Mouse (Mus musculus) neural tube, embryonic 11.5 days (tissue): ENCODE measurements at regions not wholly inside any gene's neighbourhood (a gene's known extent, or its start where the extent isn't known, plus 50 kb on each side); places are given as distances from the start of the nearest gene placed in this dataset.
A peak's percentile ranks its signal among the peaks of the same experiment; 100 is the strongest.
"Not testable (repeated sequence)": the region's sequence is repeated elsewhere in the genome, so short reads cannot be mapped to it uniquely, and the experiment has no call there.

Source experiments
- ATAC-seq: fragments of 200-750 bp; cut with Nextera tagmentation; 2 replicates; pipeline ENCODE4 v1.8.0; 2017; ENCODE audit warnings: moderate number of reproducible peaks, mild to moderate bottlenecking, moderate TSS enrichment, moderate library complexity; ENCODE audit not compliant: insufficient read depth, low FRiP score, low TSS enrichment
- DNase-seq: peaks from one replicate; pipeline ENCODE4 v3.0.0-alpha.2; 2015; ENCODE audit warnings: low spot score
- H3K27ac ChIP-seq: fragments of 300-500 bp; sonication (generic); 2 replicates; pipeline ENCODE4 v1.5.1; 2014; ENCODE audit warnings: low read depth, mild to moderate bottlenecking, low read length
- H3K27me3 ChIP-seq: fragments of 300-500 bp; sonication (generic); 2 replicates; pipeline ENCODE4 v1.6.1; 2014; ENCODE audit warnings: mild to moderate bottlenecking, low read length, mixed read lengths; ENCODE audit not compliant: control insufficient read depth, insufficient read depth
- H3K36me3 ChIP-seq: fragments of 300-500 bp; sonication (generic); 2 replicates; pipeline ENCODE4 v1.6.1; 2014; ENCODE audit warnings: mild to moderate bottlenecking, low read length, moderate library complexity, mixed read lengths; ENCODE audit not compliant: control insufficient read depth, insufficient read depth
- H3K4me1 ChIP-seq: fragments of 300-500 bp; sonication (generic); 2 replicates; pipeline ENCODE4 v1.6.1; 2014; ENCODE audit warnings: low read length, mixed read lengths; ENCODE audit not compliant: control insufficient read depth, insufficient read depth
- H3K4me2 ChIP-seq: fragments of 300-500 bp; sonication (generic); 2 replicates; pipeline ENCODE4 v1.6.1; 2014; ENCODE audit warnings: low read depth, mild to moderate bottlenecking, moderate library complexity
- H3K4me3 ChIP-seq: fragments of 300-500 bp; sonication (generic); 2 replicates; pipeline ENCODE4 v1.5.1; 2014; ENCODE audit warnings: low read depth, low read length
- H3K9ac ChIP-seq: fragments of 300-500 bp; sonication (generic); 2 replicates; pipeline ENCODE4 v1.6.1; 2014; ENCODE audit warnings: mild to moderate bottlenecking, low read length
- H3K9me3 ChIP-seq: fragments of 300-500 bp; sonication (generic); 2 replicates; pipeline ENCODE4 v1.6.1; 2016; ENCODE audit warnings: low read length; ENCODE audit not compliant: control insufficient read depth
- WGBS: fragments of 180-500 bp; shearing (Covaris S2); extraction: QIAGEN DNeasy Blood & Tissue Kit; methylation state at CpG from one replicate; pipeline ENCODE4 v1.1.7; 2014; 5-methylcytosine and 5-hydroxymethylcytosine counted together

- no peaks in the 10 kb centered on the region for H3K9me3 ChIP-seq
- no peak overlapping the region for H3K4me3 ChIP-seq
- ATAC-seq (no peak), DNase-seq (no peak)
- H3K27me3 ChIP-seq: no peaks in the 10 kb centered on the region
- no peak overlapping the region for H3K4me2 ChIP-seq
- H3K9ac ChIP-seq: no peak overlapping the region
- no peak overlapping the region for H3K27ac ChIP-seq
- H3K4me1 ChIP-seq: no peaks in the 10 kb centered on the region
- WGBS: 89% methylated on average over 6 of the region's 6 CpGs
- no peaks in the 10 kb centered on the region for H3K36me3 ChIP-seq
These were observed 79.9 kb upstream of the 1110032F04Rik start for GRCm38 (mm10) chr3:68789491-68789890.

GRCm38 (mm10) chr3:68790466-68790865 lies 78.9 kb upstream of the 1110032F04Rik start:
- Histone ChIP-seq H3K27me3 (no peaks in the 10 kb centered on the region), H3K4me3 (no peak overlapping the region), H3K27ac (no peak overlapping the region), H3K9ac (no peak overlapping the region), H3K4me2 (no peak overlapping the region), H3K4me1 (no peaks in the 10 kb centered on the region), H3K9me3 (no peaks in the 10 kb centered on the region), H3K36me3 (no peaks in the 10 kb centered on the region)
- no peak for DNase-seq
- WGBS: 88% methylated on average over 4 of the region's 4 CpGs
- no peak for ATAC-seq

- Histone ChIP-seq H3K9ac (no peak overlapping the region), H3K9me3 (no peaks in the 10 kb centered on the region), H3K27me3 (no peaks in the 10 kb centered on the region), H3K4me2 (no peak overlapping the region), H3K4me1 (no peaks in the 10 kb centered on the region), H3K27ac (no peak overlapping the region), H3K4me3 (no peak overlapping the region), H3K36me3 (no peaks in the 10 kb centered on the region)
- WGBS: 92% methylated on average over 4 of the region's 4 CpGs
- no peak for ATAC-seq
- DNase-seq: no peak
These were observed 76.5 kb upstream of the 1110032F04Rik start for GRCm38 (mm10) chr3:68792883-68793282.

GRCm38 (mm10) chr3:68793923-68794322 lies 75.5 kb upstream of the 1110032F04Rik start:
- Histone ChIP-seq H3K4me1 (no peaks in the 10 kb centered on the region), H3K9ac (0 out of 2 replicates have a peak overlapping the region, but pooled peaks have one; percentile 19), H3K9me3 (no peaks in the 10 kb centered on the region), H3K27ac (no peak overlapping the region), H3K27me3 (no peaks in the 10 kb centered on the region), H3K36me3 (no peaks in the 10 kb centered on the region), H3K4me3 (no peak overlapping the region), H3K4me2 (no peak overlapping the region)
- WGBS: 51% methylated on average over 2 of the region's 2 CpGs
- ATAC-seq: 0 out of 2 replicates have a peak, but pooled peaks have one; percentile 38
- no peak for DNase-seq

- no peaks in the 10 kb centered on the region for H3K4me1 ChIP-seq
- no peak for ATAC-seq
- H3K36me3 ChIP-seq: no peaks in the 10 kb centered on the region
- H3K27me3 ChIP-seq: no peaks in the 10 kb centered on the region
- H3K27ac ChIP-seq: no peak overlapping the region
- H3K9ac ChIP-seq: 0 out of 2 replicates have a peak overlapping the region, but pooled peaks have one; percentile 19
- H3K9me3 ChIP-seq: no peaks in the 10 kb centered on the region
- DNase-seq: no peak
- WGBS: 70% methylated on average over 4 of the region's 4 CpGs
- no peak overlapping the region for H3K4me3 ChIP-seq
- H3K4me2 ChIP-seq: no peak overlapping the region
These were observed 74.9 kb upstream of the 1110032F04Rik start for GRCm38 (mm10) chr3:68794380-68795014.

GRCm38 (mm10) chr3:68795641-68796040 lies 73.7 kb upstream of the 1110032F04Rik start:
- DNase-seq: no peak
- Histone ChIP-seq H3K9me3 (no peaks in the 10 kb centered on the region), H3K27me3 (no peaks in the 10 kb centered on the region), H3K4me3 (no peak overlapping the region), H3K36me3 (no peaks in the 10 kb centered on the region), H3K27ac (no peak overlapping the region), H3K4me2 (no peak overlapping the region), H3K9ac (no peak overlapping the region), H3K4me1 (no peaks in the 10 kb centered on the region)
- ATAC-seq: no peak
- WGBS: 77% methylated on average over 3 of the region's 3 CpGs

GRCm38 (mm10) chr3:68798408-68798807 lies 71.0 kb upstream of the 1110032F04Rik start:
- not testable (repeated sequence) for H3K4me2 ChIP-seq, H3K36me3 ChIP-seq, ATAC-seq, H3K27me3 ChIP-seq, H3K9ac ChIP-seq, H3K4me1 ChIP-seq, H3K9me3 ChIP-seq, DNase-seq, H3K27ac ChIP-seq, H3K4me3 ChIP-seq
- WGBS: 89% methylated on average over 8 of the region's 8 CpGs

GRCm38 (mm10) chr3:68808866-68809265 lies 60.5 kb upstream of the 1110032F04Rik start:
- no peaks in the 10 kb centered on the region for H3K4me1 ChIP-seq
- no peaks in the 10 kb centered on the region for H3K27me3 ChIP-seq
- H3K4me2 ChIP-seq: no peak overlapping the region
- no peak for DNase-seq
- no peaks in the 10 kb centered on the region for H3K9me3 ChIP-seq
- H3K27ac ChIP-seq: no peak overlapping the region
- 86% methylated on average over 2 of the region's 2 CpGs for WGBS
- no peaks in the 10 kb centered on the region for H3K36me3 ChIP-seq
- no peak overlapping the region for H3K9ac ChIP-seq
- no peak for ATAC-seq
- no peak overlapping the region for H3K4me3 ChIP-seq

GRCm38 (mm10) chr3:68813461-68813860 lies 55.9 kb upstream of the 1110032F04Rik start:
- DNase-seq (no peak), ATAC-seq (no peak)
- H3K27me3 ChIP-seq: no peaks in the 10 kb centered on the region
- WGBS: 80% methylated on average over 3 of the region's 3 CpGs
- H3K4me3 ChIP-seq: no peak overlapping the region
- H3K4me2 ChIP-seq: no peak overlapping the region
- H3K36me3 ChIP-seq: no peaks in the 10 kb centered on the region
- no peak overlapping the region for H3K27ac ChIP-seq
- H3K9ac ChIP-seq: no peak overlapping the region
- H3K9me3 ChIP-seq: no peaks in the 10 kb centered on the region
- H3K4me1 ChIP-seq: no peaks in the 10 kb centered on the region
